Mouse (Mus musculus) embryo, embryonic 10 days (tissue): ENCODE measurements around the gene Cul9.
A peak's percentile ranks its signal among the peaks of the same experiment; 100 is the strongest.
"Not testable (repeated sequence)": the region's sequence is repeated elsewhere in the genome, so short reads cannot be mapped to it uniquely, and the experiment has no call there.

Source experiments
- DNase-seq: peaks from one replicate; pipeline ENCODE4 v3.0.0-alpha.2; 2015; ENCODE audit warnings: low spot score

Gene Cul9

GRCm38 (mm10) chr17:46545813-46546564 is at the start of gene Cul9:
Gene Cul9 (minus strand): TSS chr17:46546388.
- DNase-seq: peak; percentile 76

DNA sequence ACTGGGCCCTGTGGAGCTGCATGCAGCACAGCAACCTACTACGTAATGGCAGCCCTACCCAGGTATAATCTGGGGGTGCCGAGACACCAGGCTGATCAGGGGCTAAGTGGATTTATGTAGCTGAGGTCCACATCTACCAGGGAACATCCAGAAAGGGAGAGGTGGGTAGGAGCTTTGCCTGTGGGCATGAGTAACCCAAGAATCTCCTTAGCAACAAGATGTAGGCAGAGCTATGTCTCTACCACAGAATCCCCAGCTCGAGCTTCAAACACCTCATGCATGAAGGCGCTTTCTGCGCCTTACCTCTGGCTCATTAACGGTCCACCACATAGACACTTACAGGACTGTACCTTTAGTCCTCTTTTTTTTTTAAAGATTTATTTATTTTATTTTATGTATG is 49.1 kb upstream of the Cul9 start:
- no peak for DNase-seq

DNA sequence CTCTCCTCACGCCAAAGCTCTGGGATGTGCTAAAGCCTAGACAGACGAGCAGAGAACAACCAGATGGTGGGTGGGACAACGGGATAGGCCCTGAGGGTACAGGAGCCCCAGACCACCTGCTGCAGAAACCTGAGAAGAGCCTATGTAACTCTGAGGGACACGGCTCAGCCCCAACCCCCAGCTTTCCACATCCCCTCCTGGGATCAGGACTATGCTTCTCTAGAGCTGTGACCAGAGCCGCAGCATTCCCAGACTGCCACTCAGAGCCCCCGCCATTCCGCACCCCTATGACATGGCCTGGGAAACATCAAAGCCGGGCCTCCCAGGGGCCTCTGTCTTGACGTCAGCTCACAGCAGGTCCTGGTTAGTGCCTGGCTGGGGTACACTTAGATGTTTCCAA is 48.4 kb upstream of the Cul9 start:
- DNase-seq: peak; percentile 60

DNA sequence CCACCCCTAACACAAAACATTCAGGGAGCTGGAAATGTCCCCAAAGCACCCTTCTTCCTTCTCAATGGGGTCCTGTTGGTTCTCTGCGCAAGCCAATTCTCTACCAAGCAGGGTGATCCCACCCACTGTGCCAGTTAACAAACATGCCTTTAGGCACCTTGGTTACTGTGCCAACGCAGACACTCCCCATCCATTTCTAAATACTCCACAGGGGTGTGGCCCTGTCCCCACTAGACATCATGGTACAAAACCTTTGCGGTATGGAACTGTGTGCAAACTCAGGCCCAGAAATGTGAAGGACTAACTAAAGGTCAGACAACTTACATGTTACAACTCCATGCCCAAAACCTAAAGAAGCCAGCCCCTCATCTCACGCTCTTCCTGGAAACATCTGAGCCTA is 46.9 kb upstream of the Cul9 start:
- no peak for DNase-seq

DNA sequence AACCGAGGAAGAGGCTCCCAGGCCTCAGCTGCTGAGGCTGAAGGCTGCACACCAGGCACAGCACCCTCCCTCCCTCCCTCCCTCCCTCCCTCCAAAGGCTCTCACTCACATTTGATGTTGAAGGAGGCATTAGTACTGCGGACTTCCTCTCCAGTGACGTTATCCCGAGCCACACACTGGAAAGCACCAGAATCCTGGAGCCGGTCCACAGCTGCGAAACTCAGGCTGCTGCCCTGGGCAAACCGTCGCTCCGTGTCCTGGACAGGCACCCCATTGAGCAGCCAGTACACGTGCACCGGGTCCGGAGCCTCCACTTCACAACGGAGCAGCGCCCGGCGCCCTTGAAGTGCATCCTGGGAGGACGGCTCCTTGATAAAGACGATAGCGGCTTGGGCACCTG is 45.2 kb upstream of the Cul9 start:
- no peak for DNase-seq

GRCm38 (mm10) chr17:46590439-46590838 is 44.3 kb upstream of the Cul9 start:
- DNase-seq: no peak

DNA sequence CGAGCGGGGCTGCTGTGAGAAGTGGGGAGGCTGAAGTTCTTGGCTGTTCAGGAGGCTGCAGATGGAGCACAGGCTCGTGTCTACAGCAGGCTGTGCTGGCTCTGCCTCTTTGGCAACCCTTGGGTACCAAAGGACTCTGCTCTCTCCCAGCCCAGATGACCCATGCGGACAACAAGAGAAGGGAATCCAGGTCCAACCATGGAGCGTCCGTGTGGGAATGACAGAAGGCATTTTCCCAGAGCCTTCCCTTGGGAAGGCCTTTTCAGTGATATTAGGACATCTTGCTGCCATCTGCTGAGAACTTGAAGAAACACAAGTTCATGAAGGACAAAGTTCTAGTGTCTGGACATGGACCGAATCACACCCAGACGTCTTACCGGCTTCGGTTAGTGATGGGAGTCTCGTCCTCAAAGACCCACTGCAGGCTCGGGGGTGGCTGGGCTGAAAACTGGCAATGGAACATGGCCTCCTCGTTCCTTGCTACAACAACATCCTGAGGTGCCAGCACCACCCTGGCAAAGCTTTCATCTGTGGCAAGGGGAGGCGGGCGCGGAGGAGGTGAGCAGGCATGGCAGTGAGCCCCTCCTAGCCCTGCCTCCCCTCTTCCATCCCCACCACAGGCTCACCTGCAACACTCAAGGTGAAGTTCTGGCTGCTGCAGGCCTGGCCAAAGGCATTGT is 43.6 kb upstream of the Cul9 start:
- DNase-seq: no peak

DNA sequence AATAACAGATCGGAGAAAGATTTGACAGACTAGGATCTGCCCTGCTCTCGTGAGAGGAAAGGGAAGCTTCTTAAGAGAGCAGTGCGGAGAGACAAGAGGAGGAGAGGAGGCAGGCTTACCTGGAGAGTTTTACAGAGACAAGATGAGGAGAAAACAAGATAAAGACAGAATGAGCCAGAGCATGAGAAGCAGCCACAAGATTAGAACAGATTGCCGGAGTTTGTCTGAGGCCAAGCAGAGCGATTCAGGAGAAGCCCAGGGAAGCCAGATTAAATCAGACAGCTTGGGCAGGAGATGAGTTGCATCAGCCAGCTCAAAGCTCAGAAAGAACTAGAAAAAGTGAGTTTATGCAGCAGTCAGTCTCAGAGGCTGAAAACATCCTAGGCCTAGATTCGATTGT is 42.7 kb upstream of the Cul9 start:
- DNase-seq: no peak

DNA sequence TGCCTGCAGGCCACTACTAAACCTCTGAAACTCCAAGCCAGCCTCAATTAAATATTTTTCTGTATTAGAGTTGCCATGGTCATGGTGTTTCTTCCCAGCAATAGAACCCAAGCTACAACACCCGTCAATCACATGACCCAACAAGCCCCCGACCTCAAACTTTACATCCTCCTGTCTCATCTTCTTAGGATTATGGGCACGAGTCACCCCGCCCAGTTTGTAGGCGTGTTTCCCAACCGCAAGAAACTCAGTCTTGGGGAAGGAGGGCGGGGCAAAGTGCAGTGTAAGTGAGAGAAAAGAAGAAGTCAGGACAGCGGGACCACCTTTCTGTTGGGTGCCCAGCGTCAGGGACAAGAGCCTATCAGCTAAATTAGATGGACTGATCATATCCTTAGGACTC is 42.0 kb upstream of the Cul9 start:
- DNase-seq: no peak

GRCm38 (mm10) chr17:46586327-46586726 is 40.1 kb upstream of the Cul9 start:
- no peak for DNase-seq

- peak; percentile 54 for DNase-seq
Measured at GRCm38 (mm10) chr17:46578650-46579049, 32.5 kb upstream of the Cul9 start.

DNA sequence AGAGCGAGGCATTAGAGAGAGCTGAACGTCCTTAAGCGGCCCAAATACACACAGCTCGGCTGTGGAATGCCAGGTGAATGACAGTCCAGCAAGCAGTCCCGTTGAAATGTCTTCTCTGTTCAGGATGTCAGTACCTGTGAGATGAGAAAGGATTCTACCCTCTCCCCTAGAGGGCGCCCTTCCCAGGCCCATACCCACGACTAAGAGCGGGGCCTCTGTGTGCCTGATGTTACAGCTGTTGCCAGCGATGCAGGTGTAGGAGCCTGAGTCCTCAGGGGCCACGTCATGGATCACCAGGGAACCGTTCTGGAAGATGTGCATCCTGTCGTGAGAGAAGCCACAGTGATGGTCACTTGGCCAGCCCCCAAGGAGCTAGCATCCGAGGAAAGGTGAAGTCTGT is 29.9 kb upstream of the Cul9 start:
- no peak for DNase-seq

DNA sequence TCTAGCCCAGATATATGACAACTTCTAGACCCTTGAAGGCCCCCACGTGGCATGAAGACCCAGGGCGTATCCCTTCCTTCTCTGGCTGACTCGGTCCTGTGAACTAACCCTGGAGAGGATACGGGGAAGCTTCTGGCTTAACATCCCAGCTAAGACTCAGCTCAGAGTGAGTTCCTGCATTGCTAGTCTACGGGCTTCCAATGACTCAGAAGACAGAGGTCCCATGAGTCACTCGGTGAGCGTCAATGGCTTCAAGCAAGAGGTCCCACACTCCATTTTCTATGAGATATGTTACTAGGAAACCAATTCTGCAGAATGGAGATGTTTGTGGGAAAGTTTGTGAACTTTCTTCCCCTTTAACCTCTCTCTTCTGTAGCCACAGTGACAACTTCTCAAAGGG is 28.3 kb upstream of the Cul9 start:
- no peak for DNase-seq

DNA sequence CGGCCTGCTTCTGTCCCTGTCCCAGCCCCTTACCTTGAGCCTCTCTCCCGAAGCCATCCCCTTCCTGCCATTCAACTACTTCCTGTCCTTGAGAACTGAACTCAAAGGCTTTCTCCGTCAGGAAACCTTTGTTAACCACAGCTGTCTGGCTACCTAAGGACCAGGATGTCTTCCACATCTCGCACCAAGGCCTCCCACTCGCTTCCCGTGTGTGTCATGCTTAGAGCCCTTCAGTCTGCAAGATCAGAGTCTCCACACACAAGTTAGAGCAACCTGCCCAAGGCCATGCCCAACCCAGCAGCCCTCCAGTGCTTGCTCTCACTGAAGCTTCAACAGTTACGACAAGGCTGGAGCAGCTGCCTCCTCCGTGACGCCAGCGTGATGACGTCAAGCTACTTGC is 24.8 kb upstream of the Cul9 start:
- DNase-seq: no peak

DNA sequence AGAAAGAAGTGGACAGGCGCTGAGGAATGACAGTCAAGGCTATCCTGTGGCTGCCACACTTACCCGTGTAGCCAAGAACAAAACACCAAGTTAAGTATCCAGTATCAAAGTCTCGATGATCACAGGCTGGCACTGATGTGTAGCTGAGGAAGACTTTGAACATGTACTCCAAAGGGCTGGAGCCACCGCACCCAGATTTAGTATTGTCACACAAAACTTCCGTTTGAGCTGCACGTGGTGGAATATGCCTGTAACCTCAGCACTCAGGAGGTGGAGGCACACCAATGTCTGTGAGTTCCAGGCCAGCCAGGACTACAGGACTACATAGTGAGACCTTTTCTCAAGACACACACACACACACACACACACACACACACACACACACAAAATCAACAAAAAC is 13.0 kb upstream of the Cul9 start:
- no peak for DNase-seq

DNA sequence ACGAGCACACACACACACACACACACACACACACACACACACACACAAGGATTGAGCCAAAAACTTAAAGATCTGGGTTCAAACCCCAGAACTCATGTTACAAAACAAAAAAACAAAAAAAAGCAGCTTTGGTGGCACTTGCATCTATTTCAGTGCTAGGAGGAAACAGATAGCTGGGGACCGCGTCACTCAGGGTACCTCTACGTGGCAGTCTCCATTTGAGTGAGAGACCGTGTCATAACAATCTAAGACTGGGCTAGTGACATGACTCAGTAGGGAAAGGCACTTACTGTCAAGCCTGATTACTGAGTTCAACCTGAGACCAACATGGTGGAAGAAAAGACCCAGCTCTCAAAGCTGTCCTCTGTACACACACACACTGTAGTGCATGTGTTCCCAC is 12.0 kb upstream of the Cul9 start:
- DNase-seq: no peak

- DNase-seq: not testable (repeated sequence)
Measured at GRCm38 (mm10) chr17:46557321-46557720, 11.1 kb upstream of the Cul9 start.

- DNase-seq: peak; percentile 82
Measured at GRCm38 (mm10) chr17:46556584-46556945, 10.4 kb upstream of the Cul9 start.

GRCm38 (mm10) chr17:46555673-46556583 is 9.7 kb upstream of the Cul9 start, which contains the start of gene Srf:
Gene Srf (minus strand): TSS chr17:46556175.
- peak; percentile 99 for DNase-seq

GRCm38 (mm10) chr17:46554977-46555672 is 8.9 kb upstream of the Cul9 start:
- DNase-seq: peak; percentile 33

DNA sequence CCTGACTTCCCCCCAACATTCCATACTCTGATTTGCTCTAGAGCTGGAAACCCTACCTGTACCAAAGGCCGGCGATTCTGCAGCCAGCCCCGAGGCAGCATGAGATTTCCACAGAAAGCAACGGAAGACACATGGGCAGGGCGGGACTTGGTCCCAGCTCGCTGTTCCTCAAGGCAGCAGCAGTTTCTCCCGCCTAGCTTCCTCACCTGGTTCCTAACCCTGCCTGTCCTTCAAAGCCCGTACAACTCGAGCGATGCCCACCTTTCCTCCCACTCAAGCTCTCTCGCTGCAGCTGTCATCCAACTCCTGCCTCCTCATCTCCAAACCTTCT is 8.4 kb upstream of the Cul9 start:
- peak; percentile 55 for DNase-seq

DNA sequence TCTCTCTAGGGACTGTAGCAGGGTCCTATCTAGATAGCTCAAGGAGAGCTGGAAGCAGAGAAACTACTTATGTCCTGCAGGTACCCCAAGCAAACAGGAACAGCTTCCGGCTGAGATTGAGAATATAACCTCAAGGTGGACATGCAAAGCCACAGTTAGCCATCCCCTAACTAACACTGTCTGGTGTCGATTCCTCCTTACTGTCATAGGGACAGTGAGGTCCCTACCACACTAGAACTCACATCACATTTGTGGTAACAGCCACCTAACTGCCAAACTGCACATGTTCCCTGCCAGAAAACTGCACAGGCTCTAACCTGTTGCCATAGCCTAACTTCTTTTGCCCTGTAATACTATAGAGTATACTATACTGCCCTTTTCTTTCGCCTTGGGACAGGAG is 7.7 kb upstream of the Cul9 start:
- DNase-seq: no peak
